8 mouse cellular contexts compared by ENCODE assay signal in the genomic region with DNA sequence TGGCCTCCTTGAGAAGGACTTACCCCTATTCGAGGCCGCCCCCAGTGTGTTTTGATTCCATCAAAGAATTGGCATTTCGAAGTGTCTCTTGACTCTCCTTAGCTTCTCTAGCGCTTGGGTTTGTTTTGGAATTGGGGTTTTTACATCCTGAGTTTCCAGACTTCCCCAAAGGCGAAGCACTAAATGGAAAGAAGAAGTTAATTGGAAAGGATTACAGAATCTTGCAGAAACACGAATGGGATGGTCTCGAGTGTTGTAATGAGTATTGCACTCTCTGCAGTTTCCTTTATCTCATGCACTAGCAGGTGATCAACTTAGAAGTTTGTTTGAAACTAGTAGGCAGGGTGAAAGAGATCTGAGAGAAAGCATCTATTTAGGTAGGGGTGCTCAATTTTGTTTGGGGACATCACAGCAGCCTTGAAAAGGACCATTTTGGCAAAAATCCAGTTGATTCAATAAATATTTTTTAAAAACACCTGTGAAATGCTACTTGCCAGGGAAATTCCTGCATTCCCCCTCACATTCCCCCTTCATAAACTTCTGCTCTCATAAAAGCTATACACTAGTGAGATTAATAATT. TPM values are rescaled to one million over a fixed set of nuclear protein-coding genes. Genes with fewer than 3 reads are reported as not detected.
DNase-seq lines count a peak whose midpoint lies in the region; ATAC-seq lines count a peak whose summit lies in the region.

No protein-coding gene starts in this region.

- H3K9me3 ChIP-seq in heart, embryonic 15.5 days (replicated peaks): no peaks in the 10 kb centered on the region
- H3K9me3 ChIP-seq in hindbrain, embryonic 16.5 days (ENCODE audit: control insufficient read depth, low read length): no peaks in the 10 kb centered on the region
- no peaks in the 10 kb centered on the region for H3K9me3 ChIP-seq in midbrain, embryonic 12.5 days

- no peak for DNase-seq in heart, adult 18-20 months
- peak; percentile 17 for DNase-seq in c-Kit-positive CD71-negative TER-119-negative erythroid progenitor cells, embryonic 14.5 days (ENCODE audit: low read depth)
- DNase-seq in adrenal gland, postnatal 4 days (ENCODE audit: low spot score in 2 of 2): no peak
- no peak for DNase-seq in ovary, adult 18-20 months (ENCODE audit: low spot score)
- DNase-seq in adrenal gland, adult 18-20 months (ENCODE audit: low spot score in 2 of 2): no peak

- no peaks in the 10 kb centered on the region for H3K36me3 ChIP-seq in heart, embryonic 15.5 days
- peaks cover 4% of the 10 kb centered on the region; the same call in 1 of the 2 replicates for H3K36me3 ChIP-seq in hindbrain, embryonic 16.5 days (ENCODE audit: control insufficient read depth, insufficient read depth, low read length)
- H3K36me3 ChIP-seq in midbrain, embryonic 12.5 days: peaks cover 10% of the 10 kb centered on the region; the same call in 1 of the 2 replicates

- ATAC-seq in heart, embryonic 15.5 days (replicated peaks; ENCODE audit: insufficient number of reproducible peaks, insufficient read depth, low FRiP score, low read depth): no peak
- ATAC-seq in hindbrain, embryonic 16.5 days: no peak
- no peak for ATAC-seq in midbrain, embryonic 12.5 days (ENCODE audit: low FRiP score, low read depth)

- no peaks in the 10 kb centered on the region for H3K27me3 ChIP-seq in heart, embryonic 15.5 days
- H3K27me3 ChIP-seq in hindbrain, embryonic 16.5 days (replicated peaks; ENCODE audit: control insufficient read depth, insufficient read depth, low read length): no peaks in the 10 kb centered on the region
- H3K27me3 ChIP-seq in midbrain, embryonic 12.5 days: no peaks in the 10 kb centered on the region

- H3K4me1 ChIP-seq in heart, embryonic 15.5 days (replicated peaks): peaks cover 17% of the 10 kb centered on the region
- H3K4me1 ChIP-seq in hindbrain, embryonic 16.5 days (ENCODE audit: control insufficient read depth, insufficient read depth, low read depth, low read length): peaks cover 19% of the 10 kb centered on the region
- peaks cover 20% of the 10 kb centered on the region for H3K4me1 ChIP-seq in midbrain, embryonic 12.5 days

- H3K4me2 ChIP-seq in heart, embryonic 15.5 days: peak overlapping the region; percentile 63
- peak overlapping the region; percentile 72 for H3K4me2 ChIP-seq in hindbrain, embryonic 16.5 days (ENCODE audit: low read length)
- peak overlapping the region; percentile 61 for H3K4me2 ChIP-seq in midbrain, embryonic 12.5 days (replicated peaks)

- H3K4me3 ChIP-seq in heart, embryonic 15.5 days: peak overlapping the region; percentile 98
- H3K4me3 ChIP-seq in hindbrain, embryonic 16.5 days (ENCODE audit: low read length): peak overlapping the region; percentile 97
- peak overlapping the region; percentile 94 for H3K4me3 ChIP-seq in midbrain, embryonic 12.5 days

- peak overlapping the region; percentile 97 for H3K27ac ChIP-seq in heart, embryonic 15.5 days
- H3K27ac ChIP-seq in hindbrain, embryonic 16.5 days (ENCODE audit: low read depth, low read length): peak overlapping the region; percentile 97
- H3K27ac ChIP-seq in midbrain, embryonic 12.5 days (replicated peaks): peak overlapping the region; percentile 99

- H3K9ac ChIP-seq in heart, embryonic 15.5 days: peak overlapping the region; percentile 96
- H3K9ac ChIP-seq in hindbrain, embryonic 16.5 days (ENCODE audit: low read depth, low read length): peak overlapping the region; percentile 94
- H3K9ac ChIP-seq in midbrain, embryonic 12.5 days (replicated peaks): peak overlapping the region; percentile 96

- under 1% methylated on average over 7 of the region's 7 CpGs for WGBS in heart, embryonic 15.5 days
- under 1% methylated on average over 7 of the region's 7 CpGs for WGBS in hindbrain, embryonic 16.5 days
- WGBS in midbrain, embryonic 12.5 days: 1% methylated on average over 7 of the region's 7 CpGs

RNA-seq across cellular contexts. Expression of a gene that starts 0.5 kb away (rescaled TPM):
- 3.0 and 4.2 TPM in 2 replicates for polyA plus RNA-seq in heart, embryonic 15.5 days (2015; fragmentation: Nextera tagmentation; extraction: Ambion mirVana)
- total RNA-seq in heart, adult 18-20 months (2021): 1 to 10 TPM; 2.7 to 3.7 TPM
- polyA plus RNA-seq in hindbrain, embryonic 16.5 days (2015; fragmentation: Nextera tagmentation; extraction: Ambion mirVana): 2.8 and 4.0 TPM in 2 replicates
- polyA plus RNA-seq in midbrain, embryonic 12.5 days (2016; fragmentation: Nextera tagmentation; extraction: Ambion mirVana): 8.5 and 9.4 TPM in 2 replicates
- 10 to 100 TPM; 21.1 to 23.0 TPM for total RNA-seq in adrenal gland, postnatal 4 days (2021)
- 1 to 10 TPM; 7.9 to 9.3 TPM for total RNA-seq in adrenal gland, adult 18-20 months (2021)

RNA-seq across cellular contexts. Expression of a gene that starts 0.7 kb away (rescaled TPM):
- polyA plus RNA-seq in heart, embryonic 15.5 days (2015; fragmentation: Nextera tagmentation; extraction: Ambion mirVana): 9.9 and 10.9 TPM in 2 replicates
- 10 to 100 TPM in 1 of 2 experiments, 1 to 10 TPM in 1; 8.4 to 10.4 TPM for total RNA-seq in heart, adult 18-20 months (2021)
- 15.7 and 16.1 TPM in 2 replicates for polyA plus RNA-seq in hindbrain, embryonic 16.5 days (2015; fragmentation: Nextera tagmentation; extraction: Ambion mirVana)
- 27.6 and 27.7 TPM in 2 replicates for polyA plus RNA-seq in midbrain, embryonic 12.5 days (2016; fragmentation: Nextera tagmentation; extraction: Ambion mirVana)
- 10 to 100 TPM; 16.6 to 18.2 TPM for total RNA-seq in adrenal gland, postnatal 4 days (2021)
- 10 to 100 TPM; 12.3 TPM for total RNA-seq in adrenal gland, adult 18-20 months (2021)
